Mouse (Mus musculus) olfactory bulb, adult 2 months (tissue): ENCODE measurements around the gene Fars2.

Experiments
- CTCF ChIP-seq: fragments of 200-500 bp; IDR thresholded peaks from 2 replicates; pipeline ENCODE4 v1.5.1; 2012; ENCODE audit warnings: low read depth, mild to moderate bottlenecking, low read length, moderate library complexity; ENCODE audit not compliant: insufficient read depth
- POLR2A ChIP-seq: fragments of 200-500 bp; IDR thresholded peaks from 2 replicates; pipeline ENCODE4 v1.6.1; 2012; ENCODE audit warnings: mild to moderate bottlenecking, low read depth, low read length, moderate library complexity; ENCODE audit not compliant: insufficient read depth

- TF ChIP-seq POLR2A (no peak), CTCF (no peak)
Observed at GRCm38 (mm10) chr13:36726551-36726950, 609.3 kb downstream of the Fars2 start.
